Mouse (Mus musculus) lung, postnatal 0 days (tissue): ENCODE measurements around the gene Cuedc2. TPM values are rescaled to one million over a fixed set of nuclear protein-coding genes. Genes with fewer than 3 reads are reported as not detected.

ENCODE experiments used
- ATAC-seq: fragments of 200-750 bp; cut with Nextera tagmentation; 2 replicates; pipeline ENCODE4 v1.8.0; 2017; ENCODE audit warnings: moderate library complexity
- DNase-seq: peaks from one replicate; pipeline ENCODE4 v3.0.0-alpha.2; 2016; ENCODE audit warnings: low spot score
- H3K27ac ChIP-seq: fragments of 300-500 bp; sonication (generic); 2 replicates; pipeline ENCODE4 v1.5.1; 2014; ENCODE audit warnings: antibody characterized with exemption, mild to moderate bottlenecking, low read length, mixed read lengths
- H3K27me3 ChIP-seq: fragments of 300-500 bp; sonication (generic); replicated peaks from 2 replicates; pipeline ENCODE4 v1.6.1; 2014; ENCODE audit warnings: low read length, mixed read lengths; ENCODE audit not compliant: insufficient read depth
- H3K36me3 ChIP-seq: fragments of 300-500 bp; sonication (generic); 2 replicates; pipeline ENCODE4 v1.6.1; 2014; ENCODE audit warnings: low read length, mixed read lengths; ENCODE audit not compliant: insufficient read depth
- H3K4me1 ChIP-seq: fragments of 300-500 bp; sonication (generic); 2 replicates; pipeline ENCODE4 v1.6.1; 2014; ENCODE audit warnings: antibody characterized with exemption, low read depth, low read length, mixed read lengths; ENCODE audit not compliant: insufficient read depth
- H3K4me2 ChIP-seq: fragments of 300-500 bp; sonication (generic); replicated peaks from 2 replicates; pipeline ENCODE4 v1.6.1; 2014; ENCODE audit warnings: low read depth, mild to moderate bottlenecking, low read length, moderate library complexity, mixed read lengths
- H3K4me3 ChIP-seq: fragments of 300-500 bp; sonication (generic); 2 replicates; pipeline ENCODE4 v1.5.1; 2014; ENCODE audit warnings: low read depth, low read length
- H3K9ac ChIP-seq: fragments of 300-500 bp; sonication (generic); replicated peaks from 2 replicates; pipeline ENCODE4 v1.6.1; 2014; ENCODE audit warnings: low read depth, mild to moderate bottlenecking
- H3K9me3 ChIP-seq: fragments of 300-500 bp; sonication (generic); 2 replicates; pipeline ENCODE4 v1.6.1; 2016; ENCODE audit warnings: low read length, mixed read lengths
- CTCF ChIP-seq: IDR thresholded peaks from 2 replicates; pipeline ENCODE4 v1.5.1; 2016; ENCODE audit warnings: antibody characterized with exemption, mild to moderate bottlenecking
- EP300 ChIP-seq: IDR thresholded peaks from 2 replicates; pipeline ENCODE4 v1.6.1; 2016; ENCODE audit warnings: antibody characterized with exemption, mild to moderate bottlenecking, control low read depth
- WGBS: fragments of 180-500 bp; shearing (Covaris S2); extraction: QIAGEN DNeasy Blood & Tissue Kit; methylation state at CpG from one replicate; pipeline ENCODE4 v1.1.7; 2014; 5-methylcytosine and 5-hydroxymethylcytosine counted together
- polyA plus RNA-seq: library from polyadenylated mRNA; unstranded; fragments of >200 nt; fragmentation: Nextera tagmentation; extraction: Ambion mirVana; gene quantifications from 2 replicates; pipeline ENCODE4 v1.2.1, GENCODE M21; 2015

Gene Cuedc2
- polyA plus RNA-seq, 1 experiment from 2014 or later = 99.9 TPM

DNA sequence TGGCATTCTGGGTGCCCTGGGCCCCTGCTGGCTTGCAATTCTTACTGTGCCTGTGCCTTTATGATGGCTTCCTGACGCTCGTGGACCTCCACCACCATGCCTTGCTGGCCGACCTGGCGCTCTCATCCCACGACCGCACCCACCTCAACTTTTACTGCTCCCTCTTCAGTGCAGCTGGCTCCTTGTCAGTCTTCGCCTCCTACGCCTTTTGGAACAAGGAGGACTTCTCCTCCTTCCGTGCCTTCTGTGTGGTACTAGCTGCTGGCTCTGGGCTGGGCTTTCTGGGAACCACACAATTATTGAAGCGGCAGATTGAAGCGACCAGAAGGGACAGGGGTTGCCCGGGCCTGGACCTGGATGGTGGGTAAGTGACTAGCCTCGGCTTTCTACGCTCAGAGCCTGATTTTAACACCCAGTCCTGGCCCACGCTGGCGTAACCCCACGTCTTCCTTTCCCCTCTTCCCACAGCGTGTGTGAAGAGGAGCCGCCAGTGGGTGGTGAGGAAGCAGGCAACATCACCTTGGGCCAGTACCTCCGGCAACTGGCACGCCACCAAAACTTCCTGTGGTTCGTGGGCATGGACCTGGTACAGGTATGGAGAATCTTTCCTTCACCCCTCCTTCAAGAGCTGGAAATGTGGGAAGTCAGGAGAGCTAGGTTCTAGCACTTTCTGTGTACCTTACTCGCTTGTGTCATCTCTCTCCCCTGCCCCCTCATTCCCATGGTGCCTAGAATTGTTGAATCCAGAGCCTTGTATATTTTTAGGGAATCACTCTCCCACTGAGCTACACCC lies 29.5 kb upstream of the Cuedc2 start:
- Histone ChIP-seq H3K4me2 (no peak overlapping the region), H3K4me1 (no peaks in the 10 kb centered on the region), H3K4me3 (no peak overlapping the region), H3K36me3 (no peaks in the 10 kb centered on the region), H3K27ac (no peak overlapping the region), H3K9me3 (no peaks in the 10 kb centered on the region), H3K9ac (no peak overlapping the region), H3K27me3 (no peaks in the 10 kb centered on the region)
- TF ChIP-seq EP300 = no peak
- TF ChIP-seq CTCF = no peak
- no peak for DNase-seq
- 83% methylated on average over 23 of the region's 23 CpGs for WGBS
- no peak for ATAC-seq

DNA sequence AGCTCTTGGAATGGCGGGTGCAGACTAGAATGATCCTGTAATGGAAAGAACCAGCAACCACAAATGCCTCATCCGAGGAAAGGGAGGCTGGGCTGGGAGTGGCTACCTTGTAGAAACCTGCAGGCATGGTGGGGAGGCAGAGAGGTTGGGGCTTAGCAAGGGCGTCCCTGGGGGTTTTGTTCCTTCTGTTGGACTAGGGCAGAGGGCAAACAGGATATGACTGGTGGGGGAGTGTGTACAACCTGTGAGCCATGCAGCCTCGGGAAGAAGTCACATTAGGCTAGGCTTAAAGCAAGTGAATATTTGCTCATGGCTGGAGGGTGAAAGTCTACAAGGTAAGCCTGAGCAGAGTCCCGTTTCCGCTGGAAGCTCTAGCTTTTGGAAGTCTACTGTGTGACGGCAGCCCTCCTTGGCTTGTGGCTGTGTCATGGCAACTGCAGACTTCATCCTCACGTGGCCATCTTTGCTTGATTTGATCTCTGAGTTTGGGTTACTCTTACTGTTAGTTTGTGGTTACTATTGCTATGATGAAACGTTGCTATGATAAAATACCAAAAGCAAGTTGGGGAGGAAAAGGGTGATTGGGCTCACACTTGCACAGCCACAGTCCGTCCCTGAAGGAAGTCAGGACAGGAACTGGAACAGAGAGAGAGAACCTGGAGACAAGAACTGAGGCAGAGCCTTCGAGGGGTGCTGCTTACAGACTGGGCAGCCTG lies 24.9 kb upstream of the Cuedc2 start:
- 79% methylated on average over 11 of the region's 11 CpGs for WGBS
- no peak overlapping the region for H3K4me3 ChIP-seq
- H3K27ac ChIP-seq = no peak overlapping the region
- DNase-seq (no peak), ATAC-seq (no peak)
- no peaks in the 10 kb centered on the region for H3K36me3 ChIP-seq
- H3K9ac ChIP-seq = no peak overlapping the region
- TF ChIP-seq EP300 (no peak), CTCF (no peak)
- H3K4me1 ChIP-seq = 0 out of 2 replicates have a peak, but pooled peaks cover under 1% of the 10 kb centered on the region
- H3K4me2 ChIP-seq = no peak overlapping the region
- no peaks in the 10 kb centered on the region for H3K9me3 ChIP-seq
- H3K27me3 ChIP-seq = no peaks in the 10 kb centered on the region

DNA sequence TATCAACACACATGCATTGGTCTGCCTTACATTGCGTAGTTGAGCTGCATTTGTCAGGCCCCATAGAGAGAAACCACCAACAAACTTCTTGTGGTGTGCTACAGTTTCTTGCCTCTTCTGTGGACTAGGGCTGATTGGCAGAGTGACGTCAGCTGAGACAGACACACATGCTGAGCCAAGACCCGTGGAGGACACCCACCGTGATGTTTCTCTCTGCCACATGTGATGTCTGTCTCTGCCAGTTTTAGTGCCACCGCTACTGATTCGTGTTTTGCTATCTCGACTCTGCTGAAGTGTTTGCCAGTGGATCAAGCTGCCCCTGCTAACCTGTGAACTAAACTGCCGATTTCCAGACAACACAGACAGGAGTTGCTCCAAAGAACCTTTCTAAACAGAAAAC lies 23.6 kb upstream of the Cuedc2 start:
- Histone ChIP-seq H3K4me3 (no peak overlapping the region), H3K27me3 (no peaks in the 10 kb centered on the region), H3K27ac (no peak overlapping the region), H3K4me1 (peaks cover 9% of the 10 kb centered on the region; the same call in 1 of the 2 replicates), H3K9ac (no peak overlapping the region), H3K4me2 (no peak overlapping the region), H3K36me3 (no peaks in the 10 kb centered on the region), H3K9me3 (no peaks in the 10 kb centered on the region)
- 80% methylated on average over 8 of the region's 8 CpGs for WGBS
- DNase-seq = no peak
- TF ChIP-seq CTCF = no peak
- no peak for TF ChIP-seq EP300
- ATAC-seq = no peak

DNA sequence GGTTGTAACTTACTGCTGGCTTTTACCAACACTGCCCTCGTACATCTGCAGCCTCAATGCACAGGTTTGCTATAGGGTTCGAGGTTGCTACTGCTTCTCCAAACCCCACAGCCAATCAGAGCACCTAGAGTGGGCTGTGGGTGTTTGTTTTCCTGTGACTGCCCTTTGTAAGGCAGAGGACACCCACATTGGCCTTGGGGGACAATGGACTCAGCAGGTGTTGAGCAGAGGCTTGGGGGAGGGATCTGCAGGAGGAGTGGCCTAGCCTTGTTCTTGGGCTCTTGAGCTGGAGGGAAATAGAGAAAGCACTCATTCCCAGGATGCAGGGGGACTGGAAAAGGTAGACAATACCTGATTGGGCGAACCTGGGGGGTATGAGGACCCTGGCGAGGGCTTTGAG lies 19.9 kb upstream of the Cuedc2 start:
- H3K9ac ChIP-seq = no peak overlapping the region
- H3K36me3 ChIP-seq = no peaks in the 10 kb centered on the region
- peak overlapping the region; percentile 74 for H3K27ac ChIP-seq
- ATAC-seq (no peak), DNase-seq (no peak)
- H3K9me3 ChIP-seq = no peaks in the 10 kb centered on the region
- no peak overlapping the region for H3K4me3 ChIP-seq
- TF ChIP-seq CTCF (no peak), EP300 (no peak)
- H3K27me3 ChIP-seq = no peaks in the 10 kb centered on the region
- peaks cover 15% of the 10 kb centered on the region; the same call in 1 of the 2 replicates for H3K4me1 ChIP-seq
- peak overlapping the region; percentile 79; the same call in 1 of the 2 replicates for H3K4me2 ChIP-seq
- 62% methylated on average over 4 of the region's 4 CpGs for WGBS

GRCm38 (mm10) chr19:46357344-46358280 lies 19.1 kb upstream of the Cuedc2 start:
- Histone ChIP-seq H3K9ac (0 out of 2 replicates have a peak overlapping the region, but pooled peaks have one; percentile 34), H3K4me3 (peak overlapping the region; percentile 48), H3K4me2 (peak overlapping the region; percentile 79), H3K27ac (peak overlapping the region; percentile 74), H3K4me1 (peaks cover 15% of the 10 kb centered on the region; the same call in 1 of the 2 replicates), H3K27me3 (no peaks in the 10 kb centered on the region), H3K9me3 (no peaks in the 10 kb centered on the region), H3K36me3 (no peaks in the 10 kb centered on the region)
- DNase-seq = peak; percentile 77
- 0 out of 2 replicates have a peak, but pooled peaks have one; percentile 10 for TF ChIP-seq EP300
- TF ChIP-seq CTCF = no peak
- WGBS = 11% methylated on average over 25 of the region's 25 CpGs
- peak; percentile 73 for ATAC-seq
